Mouse (Mus musculus): ENCODE data around the gene Ankrd55.

GRCm38 (mm10) chr13:112351943-112352342 is 63.7 kb downstream of the Ankrd55 start:
- no peak for TF ChIP-seq GATA1 (IDR thresholded peaks at IDR 0.05; ENCODE audit: borderline replicate concordance, low read length)
- TF ChIP-seq FLI1 (IDR thresholded peaks at IDR 0.05; ENCODE audit: low read length) = no peak
